16 mouse cellular contexts compared by ENCODE assay signal in the genomic region with DNA sequence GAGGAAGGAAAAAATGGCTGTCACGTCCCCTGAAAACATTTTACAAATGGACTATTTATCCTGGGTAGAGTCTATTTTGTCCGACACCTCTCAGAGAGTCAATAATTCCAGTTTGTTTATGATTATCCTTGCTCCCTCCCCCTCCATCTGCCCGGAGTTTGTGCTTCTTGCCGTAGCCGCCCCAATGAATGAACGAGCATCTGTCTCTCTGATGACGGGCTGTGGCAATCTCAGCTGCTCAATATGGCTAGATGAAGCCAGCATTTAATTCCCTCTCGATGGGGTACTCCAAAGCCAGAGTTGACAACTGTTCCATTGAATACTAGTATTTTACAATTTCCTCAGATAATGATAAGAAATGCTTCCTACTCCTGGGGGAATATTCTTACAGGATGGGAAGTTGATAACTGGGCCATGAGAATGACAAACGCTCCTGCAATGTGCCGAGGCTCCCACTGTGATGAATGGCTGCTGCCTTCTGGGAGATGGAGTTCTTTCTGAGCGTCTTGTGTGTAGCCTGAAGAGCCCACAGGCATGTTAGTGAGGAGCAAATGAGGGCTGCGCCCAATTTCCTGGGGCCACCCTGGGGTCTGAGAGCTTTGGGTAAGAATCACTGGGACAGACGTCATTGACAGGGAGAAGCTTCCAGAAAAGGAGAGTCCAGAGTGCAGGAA.
DNase-seq lines count a peak whose midpoint lies in the region; ATAC-seq and TF ChIP-seq lines count a peak whose summit lies in the region.
"Had no signal": no experiment of that assay in that cellular context is flagged by ENCODE, and none has a peak within 500 bp of the region (broad histone marks: within the 10 kb centered on the region; RNA-seq: fewer than 3 reads in every experiment).

No protein-coding gene starts in this region.

- no peaks in the 10 kb centered on the region for H3K36me3 ChIP-seq in midbrain, postnatal 0 days (ENCODE audit: insufficient read depth, low read length)
- no peaks in the 10 kb centered on the region for H3K36me3 ChIP-seq in midbrain, embryonic 10.5 days
- no peaks in the 10 kb centered on the region for H3K36me3 ChIP-seq in hindbrain, embryonic 16.5 days (ENCODE audit: control insufficient read depth, insufficient read depth, low read length)
- H3K36me3 ChIP-seq: heart, embryonic 12.5 days; limb, embryonic 13.5 days had no signal

- H3K4me3 ChIP-seq in midbrain, postnatal 0 days (ENCODE audit: low read depth, low read length), result no peak overlapping the region
- no peak overlapping the region for H3K4me3 ChIP-seq in midbrain, embryonic 10.5 days
- no peak overlapping the region for H3K4me3 ChIP-seq in hindbrain, embryonic 16.5 days (ENCODE audit: low read length)
- H3K4me3 ChIP-seq: erythroblast, embryonic 14.5 days; heart, embryonic 12.5 days; limb, embryonic 13.5 days had no signal

- WGBS in midbrain, postnatal 0 days, result 64% methylated on average over 13 of the region's 13 CpGs
- WGBS in midbrain, embryonic 10.5 days, result 88% methylated on average over 13 of the region's 13 CpGs
- 43% methylated on average over 13 of the region's 13 CpGs for WGBS in hindbrain, embryonic 16.5 days

- peaks cover 2% of the 10 kb centered on the region; the same call in 1 of the 2 replicates for H3K4me1 ChIP-seq in midbrain, postnatal 0 days (ENCODE audit: insufficient read depth, low read length)
- peaks cover 11% of the 10 kb centered on the region for H3K4me1 ChIP-seq in midbrain, embryonic 10.5 days
- peaks cover 13% of the 10 kb centered on the region; the same call in 1 of the 2 replicates for H3K4me1 ChIP-seq in hindbrain, embryonic 16.5 days (ENCODE audit: control insufficient read depth, insufficient read depth, low read depth, low read length)

- DNase-seq in cerebellum, postnatal 14 days, result peak; percentile 21 to 25
- DNase-seq in cerebellum, postnatal 4 days (ENCODE audit: low spot score in 2 of 2), result no peak
- peak; percentile 50 for DNase-seq in midbrain, postnatal 0 days (ENCODE audit: low spot score)
- DNase-seq in midbrain, embryonic 10.5 days (ENCODE audit: low spot score), result no peak
- DNase-seq in layer of hippocampus, postnatal 36 days, result peak; percentile 60 to 73
- DNase-seq in frontal cortex, postnatal 14 days (ENCODE audit: low spot score in 2 of 2), result no peak
- DNase-seq in urinary bladder, postnatal 10 days (ENCODE audit: low spot score), result no peak
- DNase-seq: cerebellum, adult 8-10 months; lung, adult 18-20 months; lung, postnatal 4 days; thymus, adult 2 months had no signal

- TF ChIP-seq CTCF in midbrain, postnatal 0 days (IDR thresholded peaks at IDR 0.05), result no peak

- no peak overlapping the region for H3K9ac ChIP-seq in midbrain, postnatal 0 days (replicated peaks; ENCODE audit: low read length, poor library complexity, severe bottlenecking)
- no peak overlapping the region for H3K9ac ChIP-seq in hindbrain, embryonic 16.5 days (ENCODE audit: low read depth, low read length)
- H3K9ac ChIP-seq: heart, embryonic 12.5 days; limb, embryonic 13.5 days had no signal

- no peak overlapping the region for H3K27ac ChIP-seq in midbrain, postnatal 0 days (ENCODE audit: low read depth, low read length)
- H3K27ac ChIP-seq in midbrain, embryonic 10.5 days (replicated peaks), result no peak overlapping the region
- H3K27ac ChIP-seq in hindbrain, embryonic 16.5 days (ENCODE audit: low read depth, low read length), result no peak overlapping the region
- H3K27ac ChIP-seq: limb, embryonic 13.5 days had no signal

- no peak for ATAC-seq in midbrain, postnatal 0 days (ENCODE audit: low FRiP score)
- ATAC-seq in hindbrain, embryonic 16.5 days, result peak; percentile 27; the same call in 1 of the 2 replicates
- ATAC-seq: Patski had no signal

- no peaks in the 10 kb centered on the region for H3K27me3 ChIP-seq in midbrain, postnatal 0 days (ENCODE audit: insufficient read depth, low read length)
- H3K27me3 ChIP-seq in midbrain, embryonic 10.5 days (ENCODE audit: low read depth, poor library complexity, severe bottlenecking), result peaks cover 10% of the 10 kb centered on the region; the same call in 1 of the 2 replicates
- no peaks in the 10 kb centered on the region; the same call in 1 of the 2 replicates for H3K27me3 ChIP-seq in hindbrain, embryonic 16.5 days (replicated peaks; ENCODE audit: control insufficient read depth, insufficient read depth, low read length)

- H3K9me3 ChIP-seq in midbrain, postnatal 0 days (ENCODE audit: low read length), result no peaks in the 10 kb centered on the region
- H3K9me3 ChIP-seq in midbrain, embryonic 10.5 days (replicated peaks), result 0 out of 2 replicates have a peak, but pooled peaks cover 3% of the 10 kb centered on the region
- no peaks in the 10 kb centered on the region for H3K9me3 ChIP-seq in hindbrain, embryonic 16.5 days (ENCODE audit: control insufficient read depth, low read length)

- no peak overlapping the region for H3K4me2 ChIP-seq in midbrain, postnatal 0 days (ENCODE audit: low read depth, low read length, poor library complexity, severe bottlenecking)
- H3K4me2 ChIP-seq in hindbrain, embryonic 16.5 days (ENCODE audit: low read length), result 0 out of 2 replicates have a peak overlapping the region, but pooled peaks have one; percentile 5
- H3K4me2 ChIP-seq: heart, embryonic 12.5 days; limb, embryonic 13.5 days had no signal

Comparison
In these comparisons a context has a peak if more than half of its experiments do, and no peak if none do; other contexts are left out.
1. DNase-seq: peak in cerebellum, postnatal 14 days (2 of 2), midbrain, postnatal 0 days (single experiment) and layer of hippocampus, postnatal 36 days (2 of 2); none in cerebellum, postnatal 4 days (0 of 2), midbrain, embryonic 10.5 days (single experiment), frontal cortex, postnatal 14 days (0 of 2) and urinary bladder, postnatal 10 days (single experiment).